Mouse (Mus musculus) C2C12 (cell line): ENCODE data around the gene Irgc1. TPM values are rescaled to one million over a fixed set of nuclear protein-coding genes. Genes with fewer than 3 reads are reported as not detected.

Experiments
- H3K27me3 ChIP-seq: one replicate; pipeline ENCODE4 v1.6.1; 2011; ENCODE audit not compliant: control insufficient read depth, insufficient read depth, insufficient read length
- H3K36me3 ChIP-seq: one replicate; pipeline ENCODE4 v1.6.1; 2011; ENCODE audit not compliant: control insufficient read depth, insufficient read depth
- H3K4me3 ChIP-seq: one replicate; pipeline ENCODE4 v1.5.1; 2011; ENCODE audit warnings: mild to moderate bottlenecking, control low read depth; ENCODE audit not compliant: poor library complexity, insufficient read depth, severe bottlenecking
- H3K79me2 ChIP-seq: one replicate; pipeline ENCODE4 v1.6.1; 2011; ENCODE audit not compliant: control insufficient read depth, insufficient read depth
- H3K79me3 ChIP-seq: one replicate; pipeline ENCODE4 v1.6.1; 2011; ENCODE audit warnings: low read depth, control low read depth
- H3ac ChIP-seq: one replicate; pipeline ENCODE3; 2011; ENCODE audit warnings: low read depth; ENCODE audit not compliant: control insufficient read depth, insufficient read length
- CEBPB ChIP-seq: IDR thresholded peaks from one replicate; pipeline ENCODE4 v1.6.1; 2011; ENCODE audit warnings: low read depth, mild to moderate bottlenecking, control low read depth, moderate library complexity
- CTCF ChIP-seq: IDR thresholded peaks from one replicate; pipeline ENCODE4 v1.5.1; 2011; ENCODE audit not compliant: control insufficient read depth, insufficient read depth, insufficient read length
- FOSL1 ChIP-seq: IDR thresholded peaks from one replicate; pipeline ENCODE4 v1.8.0; 2011; ENCODE audit warnings: mild to moderate bottlenecking, low read length; ENCODE audit not compliant: poor library complexity, insufficient read depth, severe bottlenecking
- MAX ChIP-seq: IDR thresholded peaks from one replicate; pipeline ENCODE4 v1.6.1; 2011; ENCODE audit warnings: mild to moderate bottlenecking, control low read depth
- MYOD1 ChIP-seq: IDR thresholded peaks from one replicate; pipeline ENCODE4 v1.6.1; 2011; ENCODE audit warnings: low read depth; ENCODE audit not compliant: control insufficient read depth, insufficient read length
- MYOG ChIP-seq: IDR thresholded peaks from one replicate; pipeline ENCODE4 v1.6.1; 2011; ENCODE audit not compliant: control insufficient read depth, insufficient read length; ENCODE audit errors: extremely low read depth
- USF1 ChIP-seq: IDR thresholded peaks from one replicate; pipeline ENCODE4 v1.6.1; 2011; ENCODE audit warnings: low read depth, mild to moderate bottlenecking, control low read depth, moderate library complexity
- polyA plus RNA-seq: library from polyadenylated mRNA; unstranded; fragments of >200 nt; fragmentation: generic; extraction: Trizol; gene quantifications from one replicate; pipeline ENCODE4 v1.2.1, GENCODE M21; 2012; ENCODE audit warnings: missing spikeins

The Irgc1 gene
- polyA plus RNA-seq, 1 experiment = 0.33 TPM

DNA sequence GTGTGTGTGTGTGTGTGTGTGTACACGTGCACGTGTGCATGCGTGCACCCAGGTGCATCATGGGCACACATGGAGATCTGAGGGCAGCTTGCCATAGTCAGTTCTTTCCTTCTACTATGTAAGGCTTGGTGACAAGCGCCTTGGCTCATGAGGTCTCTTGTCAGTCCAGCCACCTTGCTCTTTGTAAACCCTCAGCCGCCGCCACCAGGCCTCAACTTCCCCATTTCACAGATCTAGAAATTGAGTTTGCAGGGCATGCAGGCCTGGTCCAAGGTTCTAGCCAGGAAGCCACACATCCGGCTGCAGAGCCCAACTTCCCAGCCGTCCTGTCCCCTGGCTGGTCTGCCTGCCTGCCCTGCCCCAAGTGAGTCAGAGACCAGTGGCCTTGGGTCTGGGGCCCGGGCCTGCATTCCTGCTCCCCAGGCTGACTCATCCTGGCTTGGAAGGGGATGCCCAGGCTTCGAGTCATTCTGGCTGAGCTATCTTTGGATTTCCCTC, 65.0 kb downstream of the Irgc1 start:
- Histone ChIP-seq H3K27me3 (no peaks in the 10 kb centered on the region), H3K79me3 (no peaks in the 10 kb centered on the region), H3ac (no peak overlapping the region), H3K36me3 (peaks cover 37% of the 10 kb centered on the region), H3K79me2 (peaks cover 6% of the 10 kb centered on the region), H3K4me3 (no peak overlapping the region)
- TF ChIP-seq MYOD1 (peak; percentile 46), MAX (no peak), FOSL1 (peak; percentile 89), CTCF (no peak)

DNA sequence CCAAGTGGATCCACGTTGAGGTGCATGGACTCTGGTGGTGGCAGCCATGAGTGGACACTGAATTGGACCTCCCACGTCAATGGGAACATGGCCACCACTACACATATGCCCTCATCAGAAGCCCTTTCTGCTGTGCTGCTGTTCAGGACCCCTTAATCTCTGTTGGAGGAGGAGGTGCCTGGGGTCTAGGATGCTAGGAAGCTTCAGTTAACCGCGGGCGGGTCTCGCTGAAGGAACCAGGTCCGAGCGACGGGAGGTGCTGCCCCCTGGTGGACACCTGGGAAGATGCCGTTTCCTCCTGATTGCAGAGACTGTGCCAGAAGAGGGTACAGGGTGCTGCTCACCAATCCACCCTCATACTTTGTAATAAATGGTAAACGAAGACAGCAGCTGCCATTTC, 67.3 kb downstream of the Irgc1 start:
- Histone ChIP-seq H3ac (no peak overlapping the region), H3K4me3 (no peak overlapping the region), H3K79me2 (peaks cover 5% of the 10 kb centered on the region), H3K79me3 (peaks cover 2% of the 10 kb centered on the region), H3K27me3 (no peaks in the 10 kb centered on the region), H3K36me3 (peaks cover 50% of the 10 kb centered on the region)
- TF ChIP-seq CEBPB = no peak
- peak; percentile 72 for TF ChIP-seq CTCF
- TF ChIP-seq MAX = no peak

DNA sequence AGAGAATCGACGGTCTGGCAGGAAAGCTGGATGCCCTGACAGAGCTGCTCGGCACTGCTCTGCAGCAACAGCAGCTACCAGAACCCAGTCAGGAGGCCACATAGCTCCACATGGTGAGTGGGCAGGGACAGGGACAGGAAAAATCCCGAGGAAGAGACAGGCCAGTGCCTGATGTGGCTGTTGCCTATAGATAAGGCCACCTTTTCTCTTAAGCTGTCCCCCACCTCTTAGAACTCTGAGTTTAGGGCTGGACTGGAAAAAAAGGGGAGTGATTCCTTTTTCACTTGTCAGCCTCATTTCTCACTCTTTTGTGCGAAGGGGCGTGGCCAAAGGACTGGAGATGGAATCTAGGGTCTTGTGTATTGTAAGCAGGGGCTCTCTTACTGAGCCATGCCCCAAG, 68.0 kb downstream of the Irgc1 start:
- no peak for TF ChIP-seq MAX

DNA sequence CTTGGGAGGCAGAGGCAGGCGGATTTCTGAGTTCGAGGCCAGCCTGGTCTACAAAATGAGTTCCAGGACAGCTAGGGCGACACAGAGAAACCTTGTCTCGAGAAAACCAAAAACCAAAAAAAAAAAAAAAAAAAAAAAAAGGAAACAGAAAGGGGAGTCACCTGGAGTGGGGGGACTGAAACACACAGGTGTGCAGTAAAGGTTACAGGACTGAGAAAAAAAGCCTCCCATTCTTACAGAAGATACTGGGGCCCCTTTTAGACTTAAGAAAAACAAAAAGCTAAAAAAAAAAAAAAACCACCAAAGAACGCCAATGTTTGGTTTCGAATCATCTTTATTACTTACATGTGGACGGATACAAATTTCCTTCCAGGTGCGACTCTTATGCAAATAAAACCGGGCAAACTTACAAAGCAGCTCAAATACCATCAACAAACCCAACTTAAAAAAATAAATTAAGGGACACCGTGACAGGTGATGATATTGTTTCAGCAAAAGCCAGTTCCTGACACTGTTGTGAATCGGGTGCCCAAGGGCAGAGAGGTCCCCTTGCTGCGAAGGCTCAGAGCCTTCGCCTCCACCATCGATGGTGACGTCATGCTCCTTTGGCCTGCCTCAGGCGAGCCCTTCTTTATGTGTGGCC, 69.2 kb downstream of the Irgc1 start:
- Histone ChIP-seq H3ac (no peak overlapping the region), H3K79me2 (no peaks in the 10 kb centered on the region), H3K79me3 (peaks cover 2% of the 10 kb centered on the region), H3K36me3 (peaks cover 67% of the 10 kb centered on the region), H3K27me3 (no peaks in the 10 kb centered on the region), H3K4me3 (no peak overlapping the region)
- TF ChIP-seq CEBPB (no peak), MYOD1 (no peak), FOSL1 (no peak), MYOG (no peak), MAX (no peak), USF1 (no peak), CTCF (no peak)

More for the DNA sequence above, 68.0 kb downstream of the Irgc1 start:
- H3K27me3 ChIP-seq = no peaks in the 10 kb centered on the region
- H3ac ChIP-seq = no peak overlapping the region
- peaks cover 55% of the 10 kb centered on the region for H3K36me3 ChIP-seq
- no peak overlapping the region for H3K4me3 ChIP-seq
- H3K79me2 ChIP-seq = peaks cover 5% of the 10 kb centered on the region
- H3K79me3 ChIP-seq = peaks cover 2% of the 10 kb centered on the region

Other genes starting within 250 kb of the Irgc1 start
- 2.0 TPM for gene Zfp111, start 240.9 kb downstream of the Irgc1 start, polyA plus RNA-seq
- gene Zfp109, start 214.7 kb downstream of the Irgc1 start, polyA plus RNA-seq = 0.26 TPM
- gene Zfp108, start 197.5 kb downstream of the Irgc1 start, polyA plus RNA-seq = 0.25 TPM
- gene Zfp93, start 181.9 kb downstream of the Irgc1 start, polyA plus RNA-seq = 1.8 TPM
- gene Zfp61, start 151.1 kb downstream of the Irgc1 start, polyA plus RNA-seq = 8.8 TPM
- gene Zfp94, start 135.6 kb downstream of the Irgc1 start, polyA plus RNA-seq = 2.4 TPM
- 0.22 TPM for gene Tescl, start 118.4 kb downstream of the Irgc1 start, polyA plus RNA-seq
- not detected for gene Lypd5, start 103.1 kb downstream of the Irgc1 start, polyA plus RNA-seq
- gene Kcnn4, start 82.0 kb downstream of the Irgc1 start, polyA plus RNA-seq = 82.2 TPM
- gene Smg9, start 52.7 kb downstream of the Irgc1 start, polyA plus RNA-seq = 21.8 TPM
- 191 TPM for gene Plaur, start 10.2 kb upstream of the Irgc1 start, polyA plus RNA-seq
- 160 TPM for gene Cadm4, start 29.7 kb upstream of the Irgc1 start, polyA plus RNA-seq
- 53.8 TPM for gene Zfp428, start 54.7 kb upstream of the Irgc1 start, polyA plus RNA-seq
- 0.16 TPM for gene AC161166.1, start 60.2 kb upstream of the Irgc1 start, polyA plus RNA-seq
- 7.9 TPM for gene Irgq, start 78.4 kb upstream of the Irgc1 start, polyA plus RNA-seq
- 0.23 TPM for gene Pinlyp, start 93.8 kb upstream of the Irgc1 start, polyA plus RNA-seq
- 57.4 TPM for gene Xrcc1, start 94.0 kb upstream of the Irgc1 start, polyA plus RNA-seq
- gene Ethe1, start 135.2 kb upstream of the Irgc1 start, polyA plus RNA-seq = 48.0 TPM
- gene Zfp575, start 135.3 kb upstream of the Irgc1 start, polyA plus RNA-seq = 0.35 TPM
- gene Phldb3, start 158.5 kb upstream of the Irgc1 start, polyA plus RNA-seq = 4.1 TPM
- not detected for gene Lypd3, start 184.3 kb upstream of the Irgc1 start, polyA plus RNA-seq
- not detected for gene Tex101, start 224.4 kb upstream of the Irgc1 start, polyA plus RNA-seq